Comparison of ENCODE assay signal across 9 mouse cellular contexts in the genomic region with DNA sequence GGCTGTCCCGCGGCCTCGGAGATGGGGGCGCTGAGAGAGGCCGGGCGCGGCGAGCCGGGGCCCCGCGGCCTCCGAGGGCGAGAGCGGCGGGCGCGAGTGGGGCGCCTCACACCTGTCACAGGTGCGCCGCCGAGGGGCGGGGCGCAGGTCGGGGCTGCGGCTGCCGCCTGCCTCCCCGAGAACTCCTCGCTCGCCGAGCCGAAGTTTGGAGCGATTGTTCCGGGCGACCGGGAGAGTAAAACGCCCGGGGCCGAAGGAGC. TPM values are rescaled to one million over a fixed set of nuclear protein-coding genes. Genes with fewer than 3 reads are reported as not detected.
A peak's percentile ranks its signal among the peaks of the same experiment; 100 is the strongest.
DNase-seq lines count a peak whose midpoint lies in the region; ATAC-seq and TF ChIP-seq lines count a peak whose summit lies in the region.
"Had no signal": no experiment of that assay in that cellular context is flagged by ENCODE, and none has a peak within 500 bp of the region (broad histone marks: within the 10 kb centered on the region; RNA-seq: fewer than 3 reads in every experiment).

No protein-coding gene starts in this region.

- H3K9me3 ChIP-seq in heart, embryonic 14.5 days (ENCODE audit: control insufficient read depth, low read length): no peaks in the 10 kb centered on the region
- H3K9me3 ChIP-seq in ES-E14 (ENCODE audit: control insufficient read depth, insufficient read depth, low read depth, low read length): no peaks in the 10 kb centered on the region
- H3K9me3 ChIP-seq in hindbrain, embryonic 11.5 days (ENCODE audit: control insufficient read depth, low read length): no peaks in the 10 kb centered on the region
- no peaks in the 10 kb centered on the region for H3K9me3 ChIP-seq in lung, postnatal 0 days (ENCODE audit: low read length)

- peak overlapping the region; percentile 86 for H3K4me2 ChIP-seq in heart, embryonic 14.5 days (ENCODE audit: low read length)
- peak overlapping the region; percentile 72 for H3K4me2 ChIP-seq in hindbrain, embryonic 11.5 days (replicated peaks; ENCODE audit: low read depth, low read length)
- H3K4me2 ChIP-seq in lung, postnatal 0 days (replicated peaks; ENCODE audit: low read depth, low read length): peak overlapping the region; percentile 79

- peak overlapping the region; percentile 95 for H3K9ac ChIP-seq in heart, embryonic 14.5 days (ENCODE audit: low read length)
- peak overlapping the region; percentile 43 for H3K9ac ChIP-seq in ES-E14 (ENCODE audit: insufficient read depth, low read depth, low read length, poor library complexity, severe bottlenecking)
- H3K9ac ChIP-seq in hindbrain, embryonic 11.5 days (ENCODE audit: low read depth, low read length): peak overlapping the region; percentile 93
- H3K9ac ChIP-seq in lung, postnatal 0 days (replicated peaks; ENCODE audit: low read depth): peak overlapping the region; percentile 96

- intact Hi-C loops in heart, postnatal 14 days (cut with DNase I): no loop called here

- no peak for TF ChIP-seq CTCF in lung, postnatal 0 days (IDR thresholded peaks at IDR 0.05)

- no peaks in the 10 kb centered on the region for H3K36me3 ChIP-seq in heart, embryonic 14.5 days (ENCODE audit: control insufficient read depth, insufficient read depth, low read length)
- H3K36me3 ChIP-seq in ES-E14 (ENCODE audit: control insufficient read depth, insufficient read depth, low read length, poor library complexity, severe bottlenecking): no peaks in the 10 kb centered on the region
- H3K36me3 ChIP-seq in hindbrain, embryonic 11.5 days (ENCODE audit: control insufficient read depth, insufficient read depth, low read length): no peaks in the 10 kb centered on the region
- H3K36me3 ChIP-seq in lung, postnatal 0 days (ENCODE audit: insufficient read depth, low read length): no peaks in the 10 kb centered on the region

- peaks cover 7 to 21% of the 10 kb centered on the region in 2 experiments for H3K4me1 ChIP-seq in heart, embryonic 14.5 days (ENCODE audit: control insufficient read depth in 2 of 2, insufficient read depth in 2 of 2, low read length in 2 of 2)
- H3K4me1 ChIP-seq in ES-E14 (ENCODE audit: control insufficient read depth in 2 of 2, insufficient read depth in 2 of 2, low read length in 2 of 2, poor library complexity in 1 of 2): no peaks in the 10 kb centered on the region
- 0 out of 2 replicates have a peak, but pooled peaks cover 2% of the 10 kb centered on the region for H3K4me1 ChIP-seq in hindbrain, embryonic 11.5 days (replicated peaks; ENCODE audit: control insufficient read depth, insufficient read depth, low read length)
- H3K4me1 ChIP-seq in lung, postnatal 0 days (ENCODE audit: insufficient read depth, low read depth, low read length): peaks cover 6% of the 10 kb centered on the region; the same call in 1 of the 2 replicates

- ATAC-seq in heart, embryonic 14.5 days (ENCODE audit: insufficient number of reproducible peaks, insufficient read depth, low FRiP score, low read depth): no peak; the same call in 1 of the 2 replicates
- no peak for ATAC-seq in hindbrain, embryonic 11.5 days (ENCODE audit: low FRiP score)
- peak; percentile 41 for ATAC-seq in lung, postnatal 0 days

- in situ Hi-C loops in ES-E14 (cut with MboI; ENCODE audit: low sequenced_read_pairs in 2 of 2, unreplicated experiment in 2 of 2): loop anchor here in 1 of 2 experiments (10.0 kb wide), 1 partner anchor 107 kb away; no protein-coding TSS in a partner anchor

- no peak for TF ChIP-seq EP300 in lung, postnatal 0 days (IDR thresholded peaks at IDR 0.05)

- under 1% methylated on average over 20 of the region's 38 CpGs for WGBS in heart, embryonic 14.5 days
- 0% methylated on average over 26 of the region's 38 CpGs for WGBS in hindbrain, embryonic 11.5 days
- 3% methylated on average over 16 of the region's 38 CpGs for WGBS in lung, postnatal 0 days

- no peaks in the 10 kb centered on the region for H3K27me3 ChIP-seq in heart, embryonic 14.5 days (ENCODE audit: control insufficient read depth, insufficient read depth, low read length)
- no peaks in the 10 kb centered on the region for H3K27me3 ChIP-seq in hindbrain, embryonic 11.5 days (ENCODE audit: control insufficient read depth, insufficient read depth, low read length)
- no peaks in the 10 kb centered on the region for H3K27me3 ChIP-seq in lung, postnatal 0 days (replicated peaks; ENCODE audit: insufficient read depth, low read length)
- H3K27me3 ChIP-seq: Patski had no signal

- H3K4me3 ChIP-seq in heart, embryonic 14.5 days (ENCODE audit: control insufficient read depth in 1 of 2, insufficient read depth in 1 of 2, low read depth in 1 of 2, low read length in 2 of 2): peak overlapping the region; percentile 91 to 97
- H3K4me3 ChIP-seq in ES-E14 (ENCODE audit: insufficient read depth in 1 of 2, low read depth in 1 of 2, low read length in 2 of 2, poor library complexity in 1 of 2, severe bottlenecking in 1 of 2): peak overlapping the region; percentile 74
- H3K4me3 ChIP-seq in hindbrain, embryonic 11.5 days (ENCODE audit: low read depth, low read length): peak overlapping the region; percentile 91
- peak overlapping the region; percentile 100 for H3K4me3 ChIP-seq in lung, postnatal 0 days (ENCODE audit: low read depth, low read length)

- peak overlapping the region; percentile 80 to 97 for H3K27ac ChIP-seq in heart, embryonic 14.5 days (replicated peaks in 1 of 2; ENCODE audit: control insufficient read depth in 1 of 2, insufficient read depth in 1 of 2, low read depth in 2 of 2, low read length in 2 of 2)
- H3K27ac ChIP-seq in ES-E14 (ENCODE audit: insufficient read depth, low read depth, low read length, poor library complexity, severe bottlenecking): no peak overlapping the region
- H3K27ac ChIP-seq in hindbrain, embryonic 11.5 days (ENCODE audit: low read depth, low read length): peak overlapping the region; percentile 86
- H3K27ac ChIP-seq in lung, postnatal 0 days (ENCODE audit: low read length): peak overlapping the region; percentile 99

- DNase-seq in heart, postnatal 14 days: no peak
- peak; percentile 6 for DNase-seq in ES-E14 (ENCODE audit: low read depth, low spot score)
- no peak for DNase-seq in hindbrain, embryonic 11.5 days (ENCODE audit: low spot score)
- DNase-seq in lung, postnatal 0 days (ENCODE audit: low spot score): peak; percentile 64
- no peak for DNase-seq in cerebellum, postnatal 10 days
- DNase-seq in frontal cortex, postnatal 10 days (ENCODE audit: low spot score in 2 of 2): no peak
- no peak for DNase-seq in adrenal gland, postnatal 14 days

TF ChIP-seq in ES-E14, 5 proteins besides CTCF, POLR2A, EP300 and RAD21:
- TF ChIP-seq HCFC1 (IDR thresholded peaks at IDR 0.05; ENCODE audit: borderline replicate concordance, insufficient read depth, low read length): no peak
- TF ChIP-seq CHD2 (IDR thresholded peaks at IDR 0.05; ENCODE audit: low read depth, low read length): no peak
- TF ChIP-seq ZC3H11A (IDR thresholded peaks at IDR 0.05; ENCODE audit: borderline replicate concordance, low read depth, low read length): no peak
- TF ChIP-seq ZNF384 (IDR thresholded peaks at IDR 0.05; ENCODE audit: low read depth, low read length): no peak
- TF ChIP-seq MAFK (IDR thresholded peaks at IDR 0.05; ENCODE audit: insufficient read depth, low read depth, low read length): no peak

RNA-seq across cellular contexts. Expression of a gene that starts 0.5 kb away (rescaled TPM):
- polyA plus RNA-seq in heart, embryonic 14.5 days (2014; fragmentation: Nextera tagmentation; extraction: Ambion mirVana): 6.8 and 8.8 TPM in 2 replicates
- total RNA-seq in heart, postnatal 14 days (2021): 10 to 100 TPM; 16.9 to 20.9 TPM
- 0.53 and 1.1 TPM in 2 replicates for total RNA-seq in ES-E14 (2012; rRNA removed)
- polyA plus RNA-seq in hindbrain, embryonic 11.5 days (2014; fragmentation: Nextera tagmentation; extraction: Ambion mirVana): 8.1 and 9.3 TPM in 2 replicates
- 7.0 and 7.7 TPM in 2 replicates for polyA plus RNA-seq in lung, postnatal 0 days (2015; fragmentation: Nextera tagmentation; extraction: Ambion mirVana)
- total RNA-seq in adrenal gland, postnatal 14 days (2021): 16.1 and 20.7 TPM in 2 replicates

Comparison
In these comparisons a context has a peak if more than half of its experiments do, and no peak if none do; other contexts are left out.
1. H3K9ac ChIP-seq: peak in every context shown above with its lines; median percentile 96 in lung, postnatal 0 days; 95 in heart, embryonic 14.5 days; 93 in hindbrain, embryonic 11.5 days; 43 in ES-E14.
2. DNase-seq: peak in ES-E14 (single experiment) and lung, postnatal 0 days (single experiment); none in heart, postnatal 14 days (0 of 2), hindbrain, embryonic 11.5 days (single experiment), cerebellum, postnatal 10 days (0 of 2), frontal cortex, postnatal 10 days (0 of 2) and adrenal gland, postnatal 14 days (single experiment).
3. Peak in every context shown above with its lines, with median percentiles within 50 percentile points of each other: H3K4me2 ChIP-seq and H3K4me3 ChIP-seq.